Mouse (Mus musculus): ENCODE measurements around the gene Uhrf1.

GRCm38 (mm10) chr17:56368291-56368790 is 65.2 kb downstream of the Uhrf1 start:
- TF ChIP-seq CTCF (IDR thresholded peaks at IDR 0.05; ENCODE audit: low read depth, low read length) (no peak), POLR2A (IDR thresholded peaks at IDR 0.05; ENCODE audit: borderline replicate concordance, low read depth, low read length) (no peak)
